Mouse (Mus musculus) stomach, postnatal 0 days (tissue): ENCODE measurements at regions not wholly inside any gene's neighbourhood (a gene's known extent, or its start where the extent isn't known, plus 50 kb on each side); places are given as distances from the start of the nearest gene placed in this dataset.

Experiments used
- CTCF ChIP-seq: IDR thresholded peaks from 2 replicates; pipeline ENCODE4 v1.5.1; 2016; ENCODE audit warnings: antibody characterized with exemption, low read depth, mild to moderate bottlenecking, moderate library complexity
- EP300 ChIP-seq: optimal IDR thresholded peaks from 2 replicates; pipeline ENCODE3; 2016; ENCODE audit warnings: antibody characterized with exemption

DNA sequence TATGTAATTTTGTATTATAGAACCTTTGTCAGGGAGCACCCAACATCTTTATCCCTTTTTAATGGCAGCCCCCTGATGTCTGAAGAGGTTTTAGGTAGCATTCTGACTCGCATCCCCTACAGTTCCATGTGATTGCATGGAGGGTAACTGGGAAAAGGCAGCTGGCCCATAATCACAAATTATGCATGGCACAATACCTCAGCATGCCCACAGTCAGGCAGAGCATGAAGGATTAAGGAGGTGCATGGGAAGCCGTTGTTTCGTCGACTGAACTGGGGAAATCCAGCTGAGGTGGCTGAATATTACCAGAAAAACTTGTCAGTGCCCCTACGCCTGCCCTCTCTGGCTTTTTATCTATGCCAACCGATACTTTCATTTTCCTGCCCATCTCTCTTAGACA is 272.8 kb upstream of the Nbea start:
- TF ChIP-seq CTCF (no peak), EP300 (no peak)
